Mouse (Mus musculus) brain, adult 2 months (tissue): ENCODE data around the gene Gsto1.

Source experiments
- DNase-seq: peaks from one replicate; pipeline ENCODE4 v3.0.0; 2011; ENCODE audit warnings: low read depth, low spot score

Gene Gsto1

DNA sequence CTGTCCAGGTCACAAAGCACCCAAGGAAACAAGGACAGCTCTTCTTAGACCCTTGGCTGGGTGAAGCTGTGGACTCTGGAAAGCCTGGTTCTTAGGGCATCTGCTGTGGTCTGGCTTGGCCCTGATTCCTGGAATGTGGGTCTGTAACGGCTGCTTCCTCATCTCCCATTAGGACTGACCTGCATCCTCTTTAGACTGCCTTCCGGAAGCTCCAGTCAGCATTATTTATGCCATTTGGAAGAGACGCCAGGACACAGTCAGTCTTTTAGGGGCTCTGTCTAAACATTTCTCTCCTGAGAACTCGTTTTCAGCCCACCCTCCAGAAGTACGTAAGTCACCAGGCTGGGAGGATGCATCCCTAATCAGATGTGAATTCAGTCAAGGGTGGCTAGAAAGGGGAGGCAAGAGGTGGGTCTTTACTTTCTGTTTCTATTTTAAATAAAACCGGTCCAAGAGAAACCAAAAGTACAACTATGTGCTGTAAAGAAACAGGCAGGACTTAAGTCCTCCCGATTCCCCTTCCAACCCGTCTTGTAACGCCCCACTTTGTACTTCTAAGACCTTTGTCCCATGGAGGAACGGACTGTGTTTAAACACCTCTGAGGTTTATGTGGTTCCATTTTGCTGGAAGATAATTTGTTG is 35.8 kb downstream of the Gsto1 start:
- no peak for DNase-seq

DNA sequence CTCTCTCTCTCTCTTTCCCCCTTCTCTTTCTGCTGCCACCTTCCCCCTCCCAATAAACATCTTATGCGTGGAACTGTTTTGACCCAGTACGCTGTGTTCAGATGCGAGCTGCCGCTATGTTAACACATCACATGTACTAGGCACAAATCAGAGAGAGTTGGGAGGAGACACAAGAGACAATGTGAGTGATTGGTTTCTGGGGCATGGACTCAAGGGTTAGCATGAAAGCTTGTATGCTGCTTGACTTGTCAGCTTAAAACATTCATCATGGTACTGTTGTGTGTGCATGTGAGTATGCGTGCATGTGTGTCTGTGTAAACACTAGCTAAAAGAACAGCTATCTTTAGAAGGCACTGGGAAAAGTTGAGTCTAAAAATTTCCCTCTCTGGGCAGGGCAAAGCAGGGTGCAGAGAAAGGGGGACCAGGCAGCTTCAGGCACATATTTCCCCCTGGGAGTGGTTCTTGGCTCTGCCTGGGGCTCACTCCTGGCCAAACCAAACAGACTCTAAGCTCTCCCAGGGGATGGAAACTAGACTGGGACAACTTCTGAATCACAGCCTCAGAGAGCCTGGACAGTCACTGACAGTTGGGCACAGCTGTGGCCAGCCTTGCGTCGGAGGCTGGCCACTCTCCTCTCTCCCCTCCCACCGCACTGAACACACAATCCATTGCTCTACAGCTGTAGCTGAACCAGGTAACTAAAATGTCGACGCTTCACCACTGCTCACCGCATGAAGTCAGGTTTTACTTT is 37.0 kb downstream of the Gsto1 start:
- DNase-seq = no peak

DNA sequence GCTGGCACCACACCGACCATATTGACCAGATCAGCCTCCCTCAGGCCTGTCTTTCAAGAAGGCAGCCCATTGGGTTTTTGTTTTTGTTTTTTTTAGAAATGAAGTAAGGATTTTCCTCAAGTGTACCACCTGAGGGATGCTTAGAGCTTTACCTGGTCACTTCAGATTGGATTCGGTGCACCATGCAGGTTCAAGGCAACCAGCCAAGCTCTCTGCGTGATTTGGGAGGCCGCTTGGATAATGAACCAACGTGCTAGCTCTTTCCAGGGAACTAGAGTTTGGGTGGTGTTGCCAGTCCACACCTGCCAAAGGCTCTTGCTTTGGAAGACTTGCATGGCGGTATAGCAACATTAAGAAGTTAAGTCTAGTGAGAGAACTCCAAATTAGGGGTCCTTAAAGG is 38.3 kb downstream of the Gsto1 start:
- no peak for DNase-seq

DNA sequence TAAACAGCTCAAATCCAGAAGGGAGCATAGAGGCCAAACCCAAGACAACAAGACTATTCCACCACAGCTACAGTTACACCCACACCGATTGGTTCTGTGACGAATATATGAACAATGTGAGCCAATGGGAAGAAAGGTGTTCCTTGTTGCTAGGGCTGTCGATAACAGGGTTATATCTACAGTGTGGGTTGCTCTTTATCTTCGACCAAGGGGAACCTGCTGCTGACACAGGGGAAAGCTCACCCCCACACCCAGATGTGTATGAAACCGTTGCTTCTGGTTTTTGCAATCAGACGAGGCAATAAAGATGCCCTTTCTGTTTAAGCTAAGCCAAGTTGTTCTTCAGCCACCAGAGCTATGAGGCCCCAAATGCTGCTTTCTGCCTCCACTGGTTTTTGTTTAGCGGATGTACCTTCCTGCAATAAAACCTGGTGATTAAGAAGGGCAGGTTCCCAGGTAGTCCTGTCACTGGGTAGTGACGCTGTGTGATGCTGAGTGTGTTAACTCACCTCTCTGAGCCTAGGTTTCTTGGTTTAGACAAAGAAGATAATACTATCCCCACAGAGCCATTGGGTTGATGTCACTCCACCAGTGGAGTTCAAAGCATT is 43.8 kb downstream of the Gsto1 start:
- no peak for DNase-seq

- no peak for DNase-seq
These were observed 45.2 kb downstream of the Gsto1 start for GRCm38 (mm10) chr19:47900012-47900411.

DNA sequence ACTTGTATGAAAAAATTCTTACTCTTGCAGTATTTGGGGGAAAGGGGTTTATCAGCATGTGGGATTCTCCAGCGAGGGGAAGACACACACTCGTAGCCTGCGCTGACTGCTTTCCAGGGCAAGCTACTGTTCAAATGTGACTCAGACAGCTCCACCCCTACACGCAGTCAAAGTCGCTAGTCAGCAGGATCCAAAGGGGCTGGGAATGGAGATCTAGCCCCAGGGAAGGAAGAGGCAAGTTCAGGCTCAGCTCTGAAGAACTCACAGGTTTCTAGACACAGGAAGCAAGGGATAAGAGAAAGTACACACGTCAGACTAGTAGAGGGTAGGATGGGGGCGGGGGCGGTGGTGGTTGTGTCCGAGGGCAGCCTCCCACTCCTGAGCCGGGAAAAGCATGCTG is 45.8 kb downstream of the Gsto1 start:
- no peak for DNase-seq

GRCm38 (mm10) chr19:47902316-47903201 is 47.8 kb downstream of the Gsto1 start:
- DNase-seq = no peak

GRCm38 (mm10) chr19:47903679-47904078 is 48.9 kb downstream of the Gsto1 start:
- no peak for DNase-seq

DNA sequence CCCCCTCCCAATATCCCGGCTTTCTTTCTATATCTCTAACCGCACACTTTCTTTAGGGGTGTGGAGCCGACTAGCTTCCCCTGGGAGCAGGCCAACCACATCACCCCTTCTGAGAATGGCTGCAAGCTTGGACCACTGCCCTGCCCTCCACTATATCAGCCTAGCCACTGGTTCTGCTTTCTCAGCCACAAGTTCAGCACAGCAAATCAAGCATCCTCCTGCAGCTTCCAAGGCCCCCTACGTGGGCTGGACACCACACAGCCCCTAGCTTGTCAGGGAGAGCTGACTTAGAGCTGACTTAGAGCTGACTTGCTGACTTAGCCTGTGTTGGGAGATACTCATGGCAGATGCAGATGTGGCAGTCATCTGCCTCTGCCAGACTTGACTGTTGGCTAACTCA is 50.3 kb downstream of the Gsto1 start:
- DNase-seq = no peak

- no peak for DNase-seq
These were observed 50.8 kb downstream of the Gsto1 start for GRCm38 (mm10) chr19:47905603-47906002.

DNA sequence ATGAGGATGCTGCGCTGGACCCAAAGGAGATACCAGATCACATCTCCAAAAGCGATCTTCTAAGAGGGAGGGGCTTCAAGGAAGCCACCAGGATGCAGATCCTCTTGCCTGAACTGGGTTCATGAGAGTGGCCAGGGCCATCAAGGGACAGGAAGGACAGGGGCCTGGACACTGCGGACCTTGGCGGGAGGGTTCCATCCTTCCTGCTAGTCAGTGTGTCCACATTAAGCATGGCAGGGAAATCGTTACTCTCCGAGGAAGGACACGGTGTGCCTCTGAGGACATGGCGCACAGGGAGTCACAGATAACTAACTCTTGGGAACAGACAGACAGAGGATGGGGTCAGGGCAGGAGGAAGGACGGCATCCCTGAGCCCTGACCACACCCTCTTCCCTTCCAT is 52.8 kb downstream of the Gsto1 start:
- DNase-seq = no peak

- DNase-seq = no peak
These were observed 54.2 kb downstream of the Gsto1 start for GRCm38 (mm10) chr19:47908961-47909371.

GRCm38 (mm10) chr19:47909387-47910116 is 54.8 kb downstream of the Gsto1 start:
- peak; percentile 8 for DNase-seq

DNA sequence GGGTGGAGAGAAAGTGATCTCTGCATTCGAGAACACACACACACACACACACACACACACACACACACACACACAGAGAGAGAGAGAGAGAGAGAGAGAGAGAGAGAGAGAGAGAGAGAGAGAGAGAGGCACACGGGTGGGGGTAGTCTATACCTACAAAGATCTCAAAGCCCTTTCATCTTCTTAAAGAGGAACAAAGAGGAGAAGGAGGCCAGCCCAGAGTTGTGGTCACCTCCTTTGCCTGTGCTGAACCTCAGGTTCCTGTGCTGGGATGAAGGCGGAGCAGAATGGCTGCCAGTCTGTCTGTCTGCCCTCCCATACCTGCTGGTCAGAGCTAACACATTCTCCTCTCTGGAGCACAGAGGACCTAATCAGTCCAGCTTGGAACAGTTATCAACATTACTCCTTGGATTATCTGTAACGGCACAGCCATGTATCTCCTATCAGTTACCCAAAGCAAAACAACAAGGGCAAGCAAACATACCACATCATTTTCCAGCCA is 55.4 kb downstream of the Gsto1 start:
- no peak for DNase-seq

DNA sequence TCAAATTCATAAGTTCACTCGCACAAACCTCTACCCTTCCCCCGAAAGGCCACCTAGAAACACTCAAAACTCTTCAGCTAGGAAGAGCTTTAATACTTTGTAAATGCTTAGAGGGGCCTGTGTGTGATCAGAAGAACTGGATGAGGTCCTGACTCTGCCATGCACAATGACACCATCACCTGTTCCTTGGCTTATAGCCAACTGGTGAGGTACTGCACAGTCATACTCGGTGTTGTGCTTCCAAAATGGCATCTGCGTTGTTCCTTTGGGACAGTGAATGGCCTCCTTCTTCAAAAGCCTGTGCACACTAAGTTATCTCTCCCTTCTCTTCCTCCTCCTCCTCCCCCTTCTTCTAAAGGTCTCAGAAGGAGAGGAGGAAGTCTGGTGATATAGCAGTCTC is 56.0 kb downstream of the Gsto1 start:
- no peak for DNase-seq

DNA sequence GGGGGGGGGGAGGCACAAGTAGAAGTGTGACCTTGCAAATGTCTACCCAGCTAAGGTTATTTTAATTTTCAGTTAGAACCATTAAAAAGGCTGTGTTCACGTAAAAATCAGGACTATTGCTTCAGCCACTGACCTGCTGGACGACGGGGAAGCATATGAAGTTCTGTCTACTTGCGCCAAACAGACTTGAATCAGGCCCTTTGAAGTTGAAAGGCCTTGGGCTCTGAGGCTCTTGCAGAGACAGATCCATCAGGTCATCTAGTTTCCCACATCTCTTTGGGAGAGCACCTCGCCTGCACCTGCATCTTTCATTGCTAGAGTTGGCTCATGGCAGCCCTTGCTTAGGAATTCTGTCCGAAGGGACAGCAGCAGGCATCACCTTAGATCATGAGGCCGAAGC is 58.6 kb downstream of the Gsto1 start:
- no peak for DNase-seq

GRCm38 (mm10) chr19:47914191-47914590 is 59.4 kb downstream of the Gsto1 start:
- no peak for DNase-seq
